Mouse (Mus musculus) olfactory bulb, adult 2 months (tissue): ENCODE data around the gene Mindy3.

ENCODE experiments used
- CTCF ChIP-seq: fragments of 200-500 bp; IDR thresholded peaks from 2 replicates; pipeline ENCODE4 v1.5.1; 2012; ENCODE audit warnings: low read depth, mild to moderate bottlenecking, low read length, moderate library complexity; ENCODE audit not compliant: insufficient read depth
- POLR2A ChIP-seq: fragments of 200-500 bp; IDR thresholded peaks from 2 replicates; pipeline ENCODE4 v1.6.1; 2012; ENCODE audit warnings: mild to moderate bottlenecking, low read depth, low read length, moderate library complexity; ENCODE audit not compliant: insufficient read depth

DNA sequence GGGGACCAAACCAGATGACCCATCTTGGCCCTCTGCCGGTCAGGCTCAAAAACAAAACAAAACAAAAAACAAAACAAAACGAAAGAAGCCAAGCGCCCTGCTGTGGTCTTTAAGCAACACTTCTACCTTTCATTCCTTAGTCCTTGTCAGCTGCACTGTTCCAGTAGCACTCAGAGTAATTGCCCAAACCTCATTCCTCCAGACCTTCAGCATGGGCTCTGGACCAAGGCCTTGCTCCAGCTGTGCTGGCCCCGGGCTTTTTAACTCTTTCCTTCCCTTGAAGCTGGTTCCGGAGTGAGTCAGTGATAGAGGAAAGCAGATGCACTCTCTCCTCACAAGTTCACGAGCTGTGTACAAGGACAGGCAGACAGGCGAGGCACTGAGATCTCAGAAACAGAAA lies 102.9 kb downstream of the Mindy3 start:
- TF ChIP-seq POLR2A (no peak), CTCF (no peak)
